Mouse (Mus musculus): ENCODE measurements around the gene Clstn1. TPM values are rescaled to one million over a fixed set of nuclear protein-coding genes. Genes with fewer than 3 reads are reported as not detected.

Clstn1 gene
- total RNA-seq, 2 experiments from 2014 or later, result 24.0 to 38.2 TPM

DNA sequence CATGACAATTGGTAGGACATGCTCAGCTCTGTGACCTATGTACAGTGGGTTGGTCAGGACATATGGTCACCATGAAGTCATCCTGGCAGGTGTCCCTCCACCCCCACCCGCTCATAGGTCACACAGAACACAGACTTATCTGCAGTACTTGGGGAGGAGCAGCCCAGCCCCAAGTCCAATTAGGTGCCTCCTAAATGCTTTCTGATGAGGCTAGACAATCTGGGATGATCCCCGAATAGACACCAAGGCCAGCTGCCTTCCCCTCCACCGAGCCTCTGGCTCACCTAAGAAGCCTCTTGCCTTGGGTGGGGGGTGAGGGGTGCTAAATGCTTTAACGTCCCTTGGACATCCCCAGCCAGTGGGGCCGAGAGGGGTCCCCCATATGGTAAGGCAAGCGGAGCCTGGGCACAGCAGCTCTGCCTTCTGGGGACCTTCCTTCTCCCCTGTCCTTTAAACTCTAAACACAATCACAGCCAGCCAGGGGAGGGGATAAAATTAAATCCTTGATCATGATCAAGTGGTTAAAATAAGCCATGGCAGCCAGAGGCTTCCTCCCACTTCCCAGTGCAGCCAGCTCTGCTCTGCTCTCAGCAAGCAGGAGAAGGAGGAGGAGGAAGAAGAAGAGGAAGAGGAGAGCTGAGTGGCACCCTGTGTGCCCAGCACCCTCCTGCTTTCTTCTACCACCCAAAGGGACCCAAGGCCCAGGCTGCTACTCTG is 16.3 kb upstream of the Clstn1 start:
- no peak for DNase-seq
- H3K4me3 ChIP-seq, result no peak overlapping the region
- intact Hi-C loops (cut with DNase I), result no loop called here
- H3K27ac ChIP-seq, result peak overlapping the region; percentile 81; the same call in 1 of the 2 replicates
- TF ChIP-seq CTCF (IDR thresholded peaks at IDR 0.05), result no peak

DNA sequence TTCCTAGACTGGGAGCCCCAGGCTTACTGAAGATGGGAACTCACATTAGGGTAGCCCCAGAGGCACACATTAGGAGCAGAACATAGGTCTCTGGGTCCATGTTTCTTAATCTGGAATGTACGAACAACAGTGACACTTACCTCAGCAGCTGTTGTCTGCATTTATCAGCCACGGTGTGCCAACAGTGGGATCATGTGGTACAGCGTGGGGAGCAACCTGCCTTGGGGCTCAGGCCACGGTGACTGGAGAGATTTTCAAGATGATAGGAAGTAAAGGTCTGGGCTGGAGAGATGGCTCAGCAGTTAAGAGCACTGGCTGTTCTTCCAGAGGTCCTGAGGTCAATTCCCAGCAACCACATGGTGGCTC is 15.8 kb upstream of the Clstn1 start:
- Histone ChIP-seq H3K27ac (peak overlapping the region; percentile 81), H3K4me3 (no peak overlapping the region)
- TF ChIP-seq CTCF (IDR thresholded peaks at IDR 0.05), result no peak
- DNase-seq, result no peak
- intact Hi-C loops (cut with DNase I), result no loop called here

DNA sequence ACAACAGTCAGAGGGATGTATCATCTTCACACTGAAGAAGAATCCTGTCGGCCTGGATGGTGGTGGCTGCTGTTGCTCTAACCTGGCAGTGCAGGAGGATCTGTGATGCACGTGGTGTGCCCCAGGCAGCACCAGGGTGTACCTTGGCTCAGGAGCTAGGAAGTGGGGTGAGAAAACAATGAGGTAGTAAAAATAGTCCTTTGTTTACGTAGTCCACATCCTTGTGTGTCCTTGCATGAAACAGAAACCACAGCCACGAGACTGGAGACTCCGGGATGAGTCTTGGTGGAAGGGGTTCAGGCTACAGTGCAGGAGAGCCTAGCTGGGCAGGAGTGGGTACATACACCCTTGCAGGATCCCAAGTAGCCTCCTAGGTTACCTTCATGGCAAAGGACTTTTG is 15.1 kb upstream of the Clstn1 start:
- intact Hi-C loops (cut with DNase I), result no loop called here
- peak overlapping the region; percentile 81 for H3K27ac ChIP-seq
- TF ChIP-seq CTCF (IDR thresholded peaks at IDR 0.05), result no peak
- peak overlapping the region; percentile 55 for H3K4me3 ChIP-seq
- no peak for DNase-seq

DNA sequence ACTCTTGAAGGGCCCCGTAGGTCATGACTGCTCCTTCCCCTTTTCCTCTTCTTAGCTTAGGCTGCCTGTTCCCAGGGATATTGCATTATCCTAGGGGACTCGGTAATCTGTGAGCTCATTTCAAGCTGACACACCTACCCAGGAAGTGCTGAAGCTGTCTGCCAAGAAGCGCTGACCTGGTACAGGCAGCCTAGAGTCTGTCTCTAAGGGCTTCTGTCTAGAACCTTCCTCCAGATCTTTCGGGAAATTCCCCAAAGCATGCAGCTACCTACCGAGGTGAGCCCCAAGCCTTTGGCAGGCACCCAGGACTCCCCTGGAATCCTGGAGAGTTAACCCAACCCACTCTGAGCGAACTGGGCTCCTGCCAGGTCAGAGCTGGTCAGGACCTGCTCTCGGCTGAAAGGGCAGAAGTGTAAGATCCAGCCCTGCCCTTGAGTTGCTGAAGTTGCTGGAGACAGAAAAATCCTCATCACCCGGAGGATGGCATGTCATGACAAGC is 14.6 kb upstream of the Clstn1 start:
- intact Hi-C loops (cut with DNase I), result no loop called here
- DNase-seq, result peak; percentile 63
- Histone ChIP-seq H3K27ac (peak overlapping the region; percentile 81), H3K4me3 (peak overlapping the region; percentile 55)
- TF ChIP-seq CTCF (IDR thresholded peaks at IDR 0.05), result no peak

DNA sequence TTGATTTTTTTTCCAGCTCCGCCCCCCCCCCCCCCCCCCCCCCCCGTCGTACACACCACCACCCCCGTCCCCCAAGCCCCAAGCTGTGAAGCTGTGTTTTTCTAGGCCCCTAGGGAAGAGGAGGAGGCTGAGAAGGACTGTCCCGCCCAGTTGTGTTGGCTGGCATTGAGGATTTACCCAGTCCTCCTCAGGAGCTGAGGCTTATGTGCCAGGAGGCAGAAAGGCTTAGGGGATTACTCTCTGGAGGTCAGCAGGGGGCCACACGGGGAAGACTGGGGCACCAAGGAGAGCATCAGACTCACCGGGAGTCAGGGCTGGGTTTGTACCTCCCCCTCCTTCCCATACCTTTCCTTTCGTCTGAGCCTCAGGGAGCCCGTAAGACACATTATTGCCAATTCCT is 13.8 kb upstream of the Clstn1 start:
- TF ChIP-seq CTCF (IDR thresholded peaks at IDR 0.05), result no peak
- intact Hi-C loops (cut with DNase I), result no loop called here
- Histone ChIP-seq H3K4me3 (peak overlapping the region; percentile 34), H3K27ac (peak overlapping the region; percentile 53)
- no peak for DNase-seq

DNA sequence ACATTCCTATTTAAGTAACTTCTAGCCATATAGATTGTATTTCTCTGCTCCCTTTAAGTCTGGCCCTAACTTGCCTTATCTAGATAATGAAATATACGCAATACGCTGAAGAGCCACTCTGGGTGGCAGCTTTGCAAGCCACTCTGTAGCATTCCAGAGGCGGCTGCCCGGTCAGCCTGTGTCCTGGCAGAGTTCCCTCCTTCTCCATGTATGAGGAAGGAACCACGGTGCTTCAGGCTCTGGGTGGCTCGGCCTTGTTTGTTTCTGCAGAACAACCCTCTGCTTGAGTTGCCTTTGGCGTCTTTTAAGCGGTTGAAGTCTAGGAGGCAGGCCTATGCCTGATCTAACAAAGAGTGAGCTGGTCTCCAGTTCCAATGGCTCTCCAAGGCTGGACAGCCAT is 13.4 kb upstream of the Clstn1 start:
- intact Hi-C loops (cut with DNase I), result no loop called here
- Histone ChIP-seq H3K4me3 (peak overlapping the region; percentile 34), H3K27ac (peak overlapping the region; percentile 53)
- peak; percentile 47 for DNase-seq
- TF ChIP-seq CTCF (IDR thresholded peaks at IDR 0.05), result no peak

DNA sequence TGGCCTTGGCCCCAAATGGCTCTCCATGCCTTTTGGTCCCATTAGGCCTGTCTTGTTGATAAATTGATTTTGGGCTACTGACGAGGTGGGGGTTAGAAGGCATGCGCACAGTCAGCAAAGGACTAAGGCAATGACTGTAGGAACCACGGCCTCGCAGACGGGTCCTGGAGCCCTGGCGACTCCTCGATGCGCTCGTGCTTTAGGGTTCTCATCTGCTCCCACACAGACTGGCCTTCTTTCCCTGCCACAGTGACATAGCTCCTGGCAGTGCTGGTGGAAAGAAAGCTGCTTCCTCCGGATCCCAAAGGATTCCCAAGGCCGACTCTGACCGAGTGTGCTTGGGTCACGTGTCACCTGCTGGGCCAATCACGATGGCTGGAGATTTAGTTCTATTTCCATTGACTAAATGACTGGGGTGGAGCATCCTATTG is 11.9 kb upstream of the Clstn1 start:
- intact Hi-C loops (cut with DNase I), result no loop called here
- DNase-seq, result peak; percentile 71
- Histone ChIP-seq H3K27ac (peak overlapping the region; percentile 71), H3K4me3 (peak overlapping the region; percentile 33; the same call in 1 of the 2 replicates)
- no peak for TF ChIP-seq CTCF (IDR thresholded peaks at IDR 0.05)

DNA sequence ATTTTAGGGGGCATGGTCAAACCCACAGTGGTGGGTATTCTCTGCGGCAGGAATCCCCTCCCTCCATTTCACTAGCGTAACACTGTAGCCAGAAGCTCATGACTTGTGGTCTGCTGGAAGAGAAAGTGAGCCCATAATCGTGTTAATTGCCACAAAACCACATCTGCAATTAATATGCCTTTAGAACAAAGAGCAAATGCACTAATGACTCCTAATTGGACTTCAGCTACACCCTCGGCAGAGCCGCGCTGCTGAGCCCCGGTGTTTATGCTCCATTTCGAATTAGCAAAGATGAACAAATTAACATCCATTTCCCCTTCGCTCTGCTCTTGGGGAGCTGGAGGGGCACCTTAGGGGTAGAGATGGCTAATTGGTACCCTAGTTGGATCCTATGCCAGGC is 10.2 kb upstream of the Clstn1 start:
- intact Hi-C loops (cut with DNase I), result no loop called here
- Histone ChIP-seq H3K27ac (no peak overlapping the region), H3K4me3 (no peak overlapping the region)
- no peak for DNase-seq
- TF ChIP-seq CTCF (IDR thresholded peaks at IDR 0.05), result no peak

DNA sequence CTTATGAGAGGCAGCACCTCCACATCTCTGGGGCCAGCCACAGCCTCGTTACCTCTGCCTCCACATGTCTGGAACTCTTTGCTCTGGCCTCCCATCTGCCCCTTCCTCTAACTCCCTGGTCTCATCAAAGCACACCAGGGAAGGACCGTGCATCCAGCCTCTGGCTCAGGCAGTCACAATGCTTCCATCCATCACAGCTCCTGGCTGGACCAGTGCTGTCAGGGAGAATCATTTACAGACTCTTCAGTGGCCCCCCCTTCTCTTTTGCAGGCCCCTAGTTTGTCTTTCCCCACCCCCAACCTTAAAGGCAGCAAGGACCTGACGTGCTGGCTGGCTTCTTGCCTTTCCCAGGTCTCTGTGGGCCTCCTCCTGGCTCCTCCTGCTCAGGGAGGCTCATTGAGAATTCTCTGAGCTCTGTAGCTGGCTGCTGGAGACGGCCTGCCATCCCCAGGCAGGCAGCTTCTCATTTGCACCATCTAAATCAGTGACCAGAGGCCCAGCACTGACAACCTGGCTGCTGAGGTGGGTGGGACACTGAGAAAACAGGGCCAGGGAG is 9.2 kb upstream of the Clstn1 start:
- Histone ChIP-seq H3K27ac (no peak overlapping the region), H3K4me3 (no peak overlapping the region)
- DNase-seq, result no peak
- TF ChIP-seq CTCF (IDR thresholded peaks at IDR 0.05), result no peak
- intact Hi-C loops (cut with DNase I), result no loop called here

DNA sequence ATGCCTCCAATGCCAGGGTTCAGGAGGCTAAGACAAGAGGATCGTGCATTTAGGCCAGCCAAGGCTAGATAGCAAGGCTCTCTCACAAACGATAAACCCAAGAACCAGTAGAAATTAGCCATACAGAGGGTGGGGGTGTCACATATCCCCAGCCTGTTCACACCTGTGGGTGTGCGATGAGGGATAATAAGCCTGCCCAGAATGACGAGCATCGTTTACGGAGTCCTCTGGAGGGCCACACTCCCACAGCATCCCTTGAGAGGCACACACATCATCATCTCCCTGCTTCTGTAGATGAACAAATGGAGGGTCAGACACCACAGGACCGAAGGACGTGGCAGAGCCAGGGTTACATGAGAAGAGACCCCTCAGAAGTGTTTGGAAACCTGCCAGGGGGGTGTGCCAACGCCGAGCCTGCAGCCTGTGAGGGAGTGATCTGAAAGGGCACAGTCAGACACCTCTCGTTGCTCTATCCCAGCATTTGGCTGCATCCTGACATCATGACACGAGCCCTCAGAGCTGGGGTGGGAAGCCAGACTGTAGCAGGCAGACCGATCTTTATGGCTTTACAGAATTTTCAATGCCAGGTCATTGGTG is 8.1 kb upstream of the Clstn1 start:
- no peak for TF ChIP-seq CTCF (IDR thresholded peaks at IDR 0.05)
- no peak for DNase-seq
- Histone ChIP-seq H3K4me3 (no peak overlapping the region), H3K27ac (no peak overlapping the region)
- intact Hi-C loops (cut with DNase I), result no loop called here

DNA sequence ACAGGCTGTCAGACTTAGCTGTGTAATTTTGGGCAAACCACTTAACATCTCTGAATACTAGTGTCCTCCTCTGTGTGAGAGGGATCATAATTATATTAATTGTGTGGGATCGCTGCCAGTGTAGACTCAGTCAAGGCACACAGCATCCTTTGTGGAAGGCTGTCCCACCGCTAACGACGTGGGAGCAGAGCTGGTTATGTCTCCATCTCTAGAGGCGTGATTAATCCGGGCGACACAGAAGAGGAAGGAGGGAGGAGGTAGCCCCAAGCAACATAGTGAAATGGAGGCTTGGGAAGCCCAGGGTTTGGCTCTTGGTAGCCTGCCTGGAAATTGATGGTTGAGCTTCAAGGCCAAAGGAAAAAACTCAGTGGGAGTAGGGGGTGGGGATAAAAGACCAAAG is 7.4 kb upstream of the Clstn1 start:
- intact Hi-C loops (cut with DNase I), result no loop called here
- TF ChIP-seq CTCF (IDR thresholded peaks at IDR 0.05), result no peak
- no peak for DNase-seq

DNA sequence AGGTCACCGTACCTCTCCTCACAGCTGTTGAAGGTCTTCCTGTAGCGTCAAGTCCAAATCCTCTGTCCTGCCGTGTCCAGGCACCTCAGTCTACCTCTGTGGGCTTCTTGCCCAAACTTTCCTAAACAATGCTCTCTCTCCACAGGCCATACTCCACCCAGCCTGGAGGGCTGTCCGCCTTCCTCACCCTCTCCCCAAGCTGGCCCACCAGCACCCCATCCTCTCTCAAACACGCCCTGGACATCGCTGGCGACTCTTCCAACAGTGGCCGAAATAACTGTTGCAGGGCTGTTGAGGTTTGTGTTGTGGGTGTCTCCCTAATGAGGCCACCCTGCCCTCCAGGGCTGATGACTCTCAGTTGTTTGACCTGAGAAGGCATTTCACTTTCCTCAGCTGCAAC is 1.0 kb upstream of the Clstn1 start:
- intact Hi-C loops (cut with DNase I), result no loop called here
- no peak for TF ChIP-seq CTCF (IDR thresholded peaks at IDR 0.05)
- no peak overlapping the region for H3K27ac ChIP-seq

More for the DNA sequence above, 7.4 kb upstream of the Clstn1 start:
- no peak overlapping the region for H3K27ac ChIP-seq
- H3K4me3 ChIP-seq, result no peak overlapping the region

DNA sequence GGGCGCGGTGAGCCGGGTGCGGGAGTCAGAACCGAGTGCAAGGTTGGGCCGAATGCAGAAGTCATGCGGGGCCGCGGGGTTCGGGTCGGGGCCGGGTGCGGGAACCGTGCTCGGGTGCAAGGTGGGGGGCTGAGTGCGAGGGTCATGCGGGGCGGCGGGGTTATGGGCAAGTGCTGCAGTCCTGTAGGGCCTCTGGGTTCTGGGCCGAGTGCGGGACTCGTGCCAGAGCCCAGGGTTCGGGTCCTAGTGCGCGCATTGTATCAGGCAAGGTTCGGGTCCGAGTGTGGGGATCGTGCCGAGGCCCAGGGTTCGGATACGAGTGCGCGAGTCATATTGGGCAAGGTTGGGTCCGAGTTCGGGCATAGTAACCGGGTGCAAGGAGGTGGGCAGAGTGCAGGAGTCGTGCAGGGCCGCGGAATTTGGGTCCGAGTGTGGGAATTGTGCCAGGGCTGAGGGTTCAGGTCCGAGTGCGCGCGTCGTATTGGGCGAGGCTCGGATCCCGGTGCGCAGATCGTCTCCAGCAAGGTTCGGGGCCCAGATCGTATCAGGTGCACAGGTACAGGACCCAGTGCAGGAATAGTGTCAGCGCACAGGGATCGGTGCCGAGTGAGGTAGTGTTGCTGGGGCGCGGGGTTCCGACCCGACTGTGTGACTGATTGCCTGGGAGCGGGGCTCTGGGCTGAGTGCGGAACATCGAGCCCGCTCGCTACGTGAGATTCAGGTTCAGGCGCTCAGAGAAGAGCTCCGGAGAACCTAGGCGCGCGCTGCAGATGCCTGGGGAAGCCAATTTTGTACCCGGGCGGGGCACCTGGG is 721 bp downstream of the Clstn1 start:
- intact Hi-C loops (cut with DNase I), result no loop called here
- DNase-seq, result peak; percentile 57
- H3K27ac ChIP-seq, result peak overlapping the region; percentile 73
- H3K4me3 ChIP-seq, result peak overlapping the region; percentile 89
- no peak for TF ChIP-seq CTCF (IDR thresholded peaks at IDR 0.05)

More for the DNA sequence above, 1.0 kb upstream of the Clstn1 start:
- no peak overlapping the region for H3K4me3 ChIP-seq
- DNase-seq, result no peak

All from gastrocnemius, adult 2 months (tissue).